Mouse (Mus musculus) olfactory bulb, adult 2 months (tissue): ENCODE results near the gene Ttc3.

Experiments
- CTCF ChIP-seq: fragments of 200-500 bp; IDR thresholded peaks from 2 replicates; pipeline ENCODE4 v1.5.1; 2012; ENCODE audit warnings: low read depth, mild to moderate bottlenecking, low read length, moderate library complexity; ENCODE audit not compliant: insufficient read depth
- POLR2A ChIP-seq: fragments of 200-500 bp; IDR thresholded peaks from 2 replicates; pipeline ENCODE4 v1.6.1; 2012; ENCODE audit warnings: mild to moderate bottlenecking, low read depth, low read length, moderate library complexity; ENCODE audit not compliant: insufficient read depth

GRCm38 (mm10) chr16:94473086-94473822 is 102.8 kb downstream of the Ttc3 start:
- TF ChIP-seq CTCF (no peak), POLR2A (no peak)
